Mouse (Mus musculus) spleen, embryonic (tissue): ENCODE results near the gene Alox12b.

Source experiments
- CTCF ChIA-PET: fragments of 350-600 bp; sonication (Branson Sonifier 250); formaldehyde crosslinking; loops from one replicate; lab custom pipeline; 2022; lab: Charles Lee

Gene Alox12b

GRCm38 (mm10) chr11:69156800-69157199 lies at the start of gene Alox12b:
TSS of gene Alox12b (plus strand) at chr11:69156989.
- CTCF ChIA-PET = interaction anchor here (0.8 kb wide), 1 partner anchor 99 kb away, joined by 11 read pairs; no protein-coding TSS in a partner anchor

GRCm38 (mm10) chr11:69107676-69108075 lies 49.1 kb upstream of the Alox12b start:
- CTCF ChIA-PET = interaction anchor here (0.5 kb wide), 1 partner anchor 904 kb away, joined by 7 read pairs; no protein-coding TSS in a partner anchor

- CTCF ChIA-PET = interaction anchor here (0.9 kb wide), 1 partner anchor 16 kb away, joined by 4 read pairs; no protein-coding TSS in a partner anchor
These were observed 48.6 kb upstream of the Alox12b start for GRCm38 (mm10) chr11:69108223-69108622.

- CTCF ChIA-PET = interaction anchor here (0.8 to 2.6 kb wide), 4 partner anchors 8 to 17 kb away, joined by 4 to 12 read pairs (median 4); no protein-coding TSS in a partner anchor
These were observed 47.5 kb upstream of the Alox12b start for GRCm38 (mm10) chr11:69109032-69109900.

GRCm38 (mm10) chr11:69110319-69111046 lies 46.3 kb upstream of the Alox12b start:
- CTCF ChIA-PET = interaction anchor here (0.7 to 2.6 kb wide), 4 partner anchors 9 to 47 kb away, joined by 3 to 12 read pairs (median 4); no protein-coding TSS in a partner anchor

- CTCF ChIA-PET = interaction anchor here (0.5 to 2.6 kb wide), 4 partner anchors 10 to 48 kb away, joined by 3 to 12 read pairs (median 5); no protein-coding TSS in a partner anchor
These were observed 45.6 kb upstream of the Alox12b start for GRCm38 (mm10) chr11:69111051-69111810.

- CTCF ChIA-PET = interaction anchor here (0.5 to 2.6 kb wide), 3 partner anchors 11 to 44 kb away, joined by 4 to 12 read pairs (median 6); no protein-coding TSS in a partner anchor
These were observed 44.9 kb upstream of the Alox12b start for GRCm38 (mm10) chr11:69111865-69112264.

- CTCF ChIA-PET = interaction anchor here (0.6 to 2.8 kb wide), 4 partner anchors 8 to 513 kb away, joined by 3 to 10 read pairs (median 4); no protein-coding TSS in a partner anchor
These were observed 42.8 kb upstream of the Alox12b start for GRCm38 (mm10) chr11:69114018-69114417.

GRCm38 (mm10) chr11:69114621-69115020 lies 42.2 kb upstream of the Alox12b start:
- CTCF ChIA-PET = interaction anchor here (0.6 to 2.8 kb wide), 3 partner anchors 11 to 513 kb away, joined by 3 to 10 read pairs (median 4); no protein-coding TSS in a partner anchor

- CTCF ChIA-PET = interaction anchor here (2.8 kb wide), 1 partner anchor 14 kb away, joined by 10 read pairs; no protein-coding TSS in a partner anchor
These were observed 39.9 kb upstream of the Alox12b start for GRCm38 (mm10) chr11:69116843-69117242.

GRCm38 (mm10) chr11:69117737-69118695 lies 38.8 kb upstream of the Alox12b start:
- CTCF ChIA-PET = interaction anchor here (1.8 kb wide), 1 partner anchor 14 kb away, joined by 3 read pairs; no protein-coding TSS in a partner anchor

- CTCF ChIA-PET = interaction anchor here (0.5 to 1.8 kb wide), 2 partner anchors 15 to 152 kb away, joined by 3 to 8 read pairs; no protein-coding TSS in a partner anchor
These were observed 38.0 kb upstream of the Alox12b start for GRCm38 (mm10) chr11:69118765-69119164.

- CTCF ChIA-PET = interaction anchor here (0.6 to 1.8 kb wide), 4 partner anchors 16 to 64 kb away, joined by 3 to 12 read pairs (median 7); no protein-coding TSS in a partner anchor
These were observed 37.2 kb upstream of the Alox12b start for GRCm38 (mm10) chr11:69119446-69120155.

GRCm38 (mm10) chr11:69120221-69121000 lies 36.4 kb upstream of the Alox12b start, which contains the start of gene Hes7:
TSS of gene Hes7 (plus strand) at chr11:69120404.
- CTCF ChIA-PET = interaction anchor here (0.6 to 0.7 kb wide), 3 partner anchors 28 to 65 kb away, joined by 3 to 12 read pairs (median 11); no protein-coding TSS in a partner anchor

GRCm38 (mm10) chr11:69121001-69121740 lies 35.6 kb upstream of the Alox12b start:
- CTCF ChIA-PET = interaction anchor here (0.7 to 3.1 kb wide), 4 partner anchors 7 to 75 kb away, joined by 3 to 28 read pairs (median 4); no protein-coding TSS in a partner anchor

GRCm38 (mm10) chr11:69121741-69122335 lies 35.0 kb upstream of the Alox12b start:
- CTCF ChIA-PET = interaction anchor here (0.5 to 3.1 kb wide), 8 partner anchors 8 to 76 kb away, joined by 3 to 28 read pairs (median 4); partner anchors contain the start of gene Tmem107
